Mouse (Mus musculus): ENCODE data around the gene Cnnm2. TPM values are rescaled to one million over a fixed set of nuclear protein-coding genes. Genes with fewer than 3 reads are reported as not detected.
A peak's percentile ranks its signal among the peaks of the same experiment; 100 is the strongest.

Cnnm2 gene
- polyA plus RNA-seq, 1 experiment from 2014 or later = 2.4 TPM

GRCm38 (mm10) chr19:46863236-46863927, 102.0 kb downstream of the Cnnm2 start:
- DNase-seq (ENCODE audit: low spot score) (peak; percentile 62), ATAC-seq (peak; percentile 53)
- Histone ChIP-seq H3K9me3 (ENCODE audit: low read length) (no peaks in the 10 kb centered on the region), H3K4me2 (replicated peaks; ENCODE audit: low read depth, low read length) (no peak overlapping the region), H3K36me3 (ENCODE audit: insufficient read depth, low read length) (no peaks in the 10 kb centered on the region), H3K27ac (ENCODE audit: low read length) (no peak overlapping the region), H3K4me1 (ENCODE audit: insufficient read depth, low read depth, low read length) (no peaks in the 10 kb centered on the region), H3K9ac (replicated peaks; ENCODE audit: low read depth) (no peak overlapping the region), H3K4me3 (ENCODE audit: low read depth, low read length) (no peak overlapping the region), H3K27me3 (replicated peaks; ENCODE audit: insufficient read depth, low read length) (no peaks in the 10 kb centered on the region)
- 69% methylated on average over 17 of the region's 17 CpGs for WGBS
- TF ChIP-seq CTCF (IDR thresholded peaks at IDR 0.05) (0 out of 2 replicates have a peak, but pooled peaks have one; percentile 4), EP300 (IDR thresholded peaks at IDR 0.05) (no peak)

- Histone ChIP-seq H3K9ac (replicated peaks; ENCODE audit: low read depth) (no peak overlapping the region), H3K36me3 (ENCODE audit: insufficient read depth, low read length) (no peaks in the 10 kb centered on the region), H3K4me2 (replicated peaks; ENCODE audit: low read depth, low read length) (no peak overlapping the region), H3K4me1 (ENCODE audit: insufficient read depth, low read depth, low read length) (no peaks in the 10 kb centered on the region), H3K4me3 (ENCODE audit: low read depth, low read length) (no peak overlapping the region), H3K27me3 (replicated peaks; ENCODE audit: insufficient read depth, low read length) (no peaks in the 10 kb centered on the region), H3K27ac (ENCODE audit: low read length) (no peak overlapping the region), H3K9me3 (ENCODE audit: low read length) (no peaks in the 10 kb centered on the region)
- TF ChIP-seq CTCF (IDR thresholded peaks at IDR 0.05) = no peak
- TF ChIP-seq EP300 (IDR thresholded peaks at IDR 0.05) = no peak
- ATAC-seq (no peak; the same call in 1 of the 2 replicates), DNase-seq (ENCODE audit: low spot score) (no peak)
- 42% methylated on average over 6 of the region's 6 CpGs for whole genome bisulfite sequencing
Measured at GRCm38 (mm10) chr19:46864079-46864478, 102.7 kb downstream of the Cnnm2 start.

GRCm38 (mm10) chr19:46864731-46865331, 103.4 kb downstream of the Cnnm2 start:
- TF ChIP-seq EP300 (IDR thresholded peaks at IDR 0.05) (no peak), CTCF (IDR thresholded peaks at IDR 0.05) (no peak)
- no peaks in the 10 kb centered on the region for H3K4me1 ChIP-seq (ENCODE audit: insufficient read depth, low read depth, low read length)
- 50% methylated on average over 6 of the region's 6 CpGs for WGBS
- no peak overlapping the region for H3K4me2 ChIP-seq (replicated peaks; ENCODE audit: low read depth, low read length)
- H3K27ac ChIP-seq (ENCODE audit: low read length) = no peak overlapping the region
- no peaks in the 10 kb centered on the region for H3K27me3 ChIP-seq (replicated peaks; ENCODE audit: insufficient read depth, low read length)
- DNase-seq (ENCODE audit: low spot score) (peak; percentile 22), ATAC-seq (no peak)
- H3K9me3 ChIP-seq (ENCODE audit: low read length) = no peaks in the 10 kb centered on the region
- H3K36me3 ChIP-seq (ENCODE audit: insufficient read depth, low read length) = no peaks in the 10 kb centered on the region
- no peak overlapping the region for H3K9ac ChIP-seq (replicated peaks; ENCODE audit: low read depth)
- no peak overlapping the region for H3K4me3 ChIP-seq (ENCODE audit: low read depth, low read length)

- Histone ChIP-seq H3K4me1 (ENCODE audit: insufficient read depth, low read depth, low read length) (no peaks in the 10 kb centered on the region), H3K9ac (replicated peaks; ENCODE audit: low read depth) (no peak overlapping the region), H3K4me2 (replicated peaks; ENCODE audit: low read depth, low read length) (no peak overlapping the region), H3K9me3 (ENCODE audit: low read length) (no peaks in the 10 kb centered on the region), H3K27me3 (replicated peaks; ENCODE audit: insufficient read depth, low read length) (no peaks in the 10 kb centered on the region), H3K27ac (ENCODE audit: low read length) (no peak overlapping the region), H3K36me3 (ENCODE audit: insufficient read depth, low read length) (no peaks in the 10 kb centered on the region), H3K4me3 (ENCODE audit: low read depth, low read length) (no peak overlapping the region)
- 68% methylated on average over 4 of the region's 4 CpGs for WGBS
- TF ChIP-seq EP300 (IDR thresholded peaks at IDR 0.05) (no peak), CTCF (IDR thresholded peaks at IDR 0.05) (no peak)
- no peak for ATAC-seq
- DNase-seq (ENCODE audit: low spot score) = no peak
Measured at GRCm38 (mm10) chr19:46865381-46865780, 104.0 kb downstream of the Cnnm2 start.

GRCm38 (mm10) chr19:46869049-46869448, 107.7 kb downstream of the Cnnm2 start:
- no peak overlapping the region for H3K4me3 ChIP-seq (ENCODE audit: low read depth, low read length)
- ATAC-seq (peak; percentile 57), DNase-seq (ENCODE audit: low spot score) (peak; percentile 36)
- 42% methylated on average over 11 of the region's 11 CpGs for whole genome bisulfite sequencing
- TF ChIP-seq EP300 (IDR thresholded peaks at IDR 0.05) = no peak
- no peak for TF ChIP-seq CTCF (IDR thresholded peaks at IDR 0.05)
- no peak overlapping the region for H3K27ac ChIP-seq (ENCODE audit: low read length)
- H3K4me2 ChIP-seq (replicated peaks; ENCODE audit: low read depth, low read length) = no peak overlapping the region
- H3K27me3 ChIP-seq (replicated peaks; ENCODE audit: insufficient read depth, low read length) = no peaks in the 10 kb centered on the region
- H3K36me3 ChIP-seq (ENCODE audit: insufficient read depth, low read length) = no peaks in the 10 kb centered on the region
- H3K4me1 ChIP-seq (ENCODE audit: insufficient read depth, low read depth, low read length) = no peaks in the 10 kb centered on the region
- no peak overlapping the region for H3K9ac ChIP-seq (replicated peaks; ENCODE audit: low read depth)
- no peaks in the 10 kb centered on the region for H3K9me3 ChIP-seq (ENCODE audit: low read length)

- 9% methylated on average over 6 of the region's 6 CpGs for WGBS
- peak; percentile 91 for DNase-seq (ENCODE audit: low spot score)
Measured at GRCm38 (mm10) chr19:46869526-46869925, 108.1 kb downstream of the Cnnm2 start.

More at GRCm38 (mm10) chr19:46869526-46869925, 108.1 kb downstream of the Cnnm2 start:
- Histone ChIP-seq H3K27me3 (replicated peaks; ENCODE audit: insufficient read depth, low read length) (no peaks in the 10 kb centered on the region), H3K4me2 (replicated peaks; ENCODE audit: low read depth, low read length) (no peak overlapping the region), H3K4me3 (ENCODE audit: low read depth, low read length) (no peak overlapping the region), H3K36me3 (ENCODE audit: insufficient read depth, low read length) (no peaks in the 10 kb centered on the region), H3K4me1 (ENCODE audit: insufficient read depth, low read depth, low read length) (no peaks in the 10 kb centered on the region), H3K9me3 (ENCODE audit: low read length) (no peaks in the 10 kb centered on the region), H3K9ac (replicated peaks; ENCODE audit: low read depth) (no peak overlapping the region), H3K27ac (ENCODE audit: low read length) (no peak overlapping the region)
- ATAC-seq = peak; percentile 89
- TF ChIP-seq CTCF (IDR thresholded peaks at IDR 0.05) = peak; percentile 93
- TF ChIP-seq EP300 (IDR thresholded peaks at IDR 0.05) = no peak
